Mouse (Mus musculus): ENCODE results near the gene Nms. TPM values are rescaled to one million over a fixed set of nuclear protein-coding genes. Genes with fewer than 3 reads are reported as not detected.

Gene Nms
- total RNA-seq, 1 experiment = not detected

- no peak for DNase-seq (ENCODE audit: low read depth, low spot score)
- in situ Hi-C loops (cut with MboI; ENCODE audit: low sequenced_read_pairs in 2 of 2, unreplicated experiment in 2 of 2) = no loop called here
- no peak overlapping the region for H3K27ac ChIP-seq (ENCODE audit: insufficient read depth, low read depth, low read length, poor library complexity, severe bottlenecking)
- H3K9ac ChIP-seq (ENCODE audit: insufficient read depth, low read depth, low read length, poor library complexity, severe bottlenecking) = no peak overlapping the region
- no peak overlapping the region for H3K4me3 ChIP-seq (ENCODE audit: insufficient read depth in 1 of 2, low read depth in 1 of 2, low read length in 2 of 2, poor library complexity in 1 of 2, severe bottlenecking in 1 of 2)
- H3K36me3 ChIP-seq (ENCODE audit: control insufficient read depth, insufficient read depth, low read length, poor library complexity, severe bottlenecking) = no peaks in the 10 kb centered on the region
- H3K9me3 ChIP-seq (ENCODE audit: control insufficient read depth, insufficient read depth, low read depth, low read length) = no peaks in the 10 kb centered on the region
- no peak for TF ChIP-seq MAFK (IDR thresholded peaks at IDR 0.05; ENCODE audit: insufficient read depth, low read depth, low read length)
- TF ChIP-seq ZC3H11A (IDR thresholded peaks at IDR 0.05; ENCODE audit: borderline replicate concordance, low read depth, low read length) = no peak
- no peak for TF ChIP-seq ZNF384 (IDR thresholded peaks at IDR 0.05; ENCODE audit: low read depth, low read length)
- no peak for TF ChIP-seq CHD2 (IDR thresholded peaks at IDR 0.05; ENCODE audit: low read depth, low read length)
- no peak for TF ChIP-seq HCFC1 (IDR thresholded peaks at IDR 0.05; ENCODE audit: borderline replicate concordance, insufficient read depth, low read length)
- H3K4me1 ChIP-seq (ENCODE audit: control insufficient read depth in 2 of 2, insufficient read depth in 2 of 2, low read length in 2 of 2, poor library complexity in 1 of 2) = peaks cover 0 to 11% of the 10 kb centered on the region in 2 experiments; a peak in 1 of 4 replicates
Measured at GRCm38 (mm10) chr1:38902571-38902970, 36.4 kb upstream of the Nms start.

GRCm38 (mm10) chr1:38903985-38904384 lies 35.0 kb upstream of the Nms start:
- Histone ChIP-seq H3K4me1 (ENCODE audit: control insufficient read depth in 2 of 2, insufficient read depth in 2 of 2, low read length in 2 of 2, poor library complexity in 1 of 2) (peaks cover 0 to 11% of the 10 kb centered on the region in 2 experiments; a peak in 1 of 4 replicates), H3K9me3 (ENCODE audit: control insufficient read depth, insufficient read depth, low read depth, low read length) (no peaks in the 10 kb centered on the region), H3K36me3 (ENCODE audit: control insufficient read depth, insufficient read depth, low read length, poor library complexity, severe bottlenecking) (no peaks in the 10 kb centered on the region), H3K27ac (ENCODE audit: insufficient read depth, low read depth, low read length, poor library complexity, severe bottlenecking) (no peak overlapping the region), H3K4me3 (ENCODE audit: insufficient read depth in 1 of 2, low read depth in 1 of 2, low read length in 2 of 2, poor library complexity in 1 of 2, severe bottlenecking in 1 of 2) (no peak overlapping the region), H3K9ac (ENCODE audit: insufficient read depth, low read depth, low read length, poor library complexity, severe bottlenecking) (no peak overlapping the region)
- no peak for DNase-seq (ENCODE audit: low read depth, low spot score)
- in situ Hi-C loops (cut with MboI; ENCODE audit: low sequenced_read_pairs in 2 of 2, unreplicated experiment in 2 of 2) = no loop called here
- TF ChIP-seq MAFK (IDR thresholded peaks at IDR 0.05; ENCODE audit: insufficient read depth, low read depth, low read length) (no peak), ZC3H11A (IDR thresholded peaks at IDR 0.05; ENCODE audit: borderline replicate concordance, low read depth, low read length) (no peak), HCFC1 (IDR thresholded peaks at IDR 0.05; ENCODE audit: borderline replicate concordance, insufficient read depth, low read length) (no peak), ZNF384 (IDR thresholded peaks at IDR 0.05; ENCODE audit: low read depth, low read length) (no peak), CHD2 (IDR thresholded peaks at IDR 0.05; ENCODE audit: low read depth, low read length) (no peak)

- no peak for DNase-seq (ENCODE audit: low read depth, low spot score)
- in situ Hi-C loops (cut with MboI; ENCODE audit: low sequenced_read_pairs in 2 of 2, unreplicated experiment in 2 of 2) = no loop called here
- TF ChIP-seq HCFC1 (IDR thresholded peaks at IDR 0.05; ENCODE audit: borderline replicate concordance, insufficient read depth, low read length) (no peak), ZNF384 (IDR thresholded peaks at IDR 0.05; ENCODE audit: low read depth, low read length) (no peak), ZC3H11A (IDR thresholded peaks at IDR 0.05; ENCODE audit: borderline replicate concordance, low read depth, low read length) (no peak), CHD2 (IDR thresholded peaks at IDR 0.05; ENCODE audit: low read depth, low read length) (no peak), MAFK (IDR thresholded peaks at IDR 0.05; ENCODE audit: insufficient read depth, low read depth, low read length) (no peak)
Measured at GRCm38 (mm10) chr1:38928996-38929395, 10.0 kb upstream of the Nms start.

GRCm38 (mm10) chr1:38929468-38929867 lies 9.5 kb upstream of the Nms start:
- no peak overlapping the region for H3K9ac ChIP-seq (ENCODE audit: insufficient read depth, low read depth, low read length, poor library complexity, severe bottlenecking)
- no peaks in the 10 kb centered on the region for H3K36me3 ChIP-seq (ENCODE audit: control insufficient read depth, insufficient read depth, low read length, poor library complexity, severe bottlenecking)
- H3K27ac ChIP-seq (ENCODE audit: insufficient read depth, low read depth, low read length, poor library complexity, severe bottlenecking) = no peak overlapping the region
- H3K9me3 ChIP-seq (ENCODE audit: control insufficient read depth, insufficient read depth, low read depth, low read length) = no peaks in the 10 kb centered on the region
- no peak for DNase-seq (ENCODE audit: low read depth, low spot score)
- H3K4me3 ChIP-seq (ENCODE audit: insufficient read depth in 1 of 2, low read depth in 1 of 2, low read length in 2 of 2, poor library complexity in 1 of 2, severe bottlenecking in 1 of 2) = no peak overlapping the region
- H3K4me1 ChIP-seq (ENCODE audit: control insufficient read depth in 2 of 2, insufficient read depth in 2 of 2, low read length in 2 of 2, poor library complexity in 1 of 2) = no peaks in the 10 kb centered on the region
- in situ Hi-C loops (cut with MboI; ENCODE audit: low sequenced_read_pairs in 2 of 2, unreplicated experiment in 2 of 2) = no loop called here
- TF ChIP-seq ZC3H11A (IDR thresholded peaks at IDR 0.05; ENCODE audit: borderline replicate concordance, low read depth, low read length) = no peak
- no peak for TF ChIP-seq MAFK (IDR thresholded peaks at IDR 0.05; ENCODE audit: insufficient read depth, low read depth, low read length)
- TF ChIP-seq CHD2 (IDR thresholded peaks at IDR 0.05; ENCODE audit: low read depth, low read length) = no peak
- TF ChIP-seq HCFC1 (IDR thresholded peaks at IDR 0.05; ENCODE audit: borderline replicate concordance, insufficient read depth, low read length) = no peak
- no peak for TF ChIP-seq ZNF384 (IDR thresholded peaks at IDR 0.05; ENCODE audit: low read depth, low read length)

More at GRCm38 (mm10) chr1:38928996-38929395, 10.0 kb upstream of the Nms start:
- Histone ChIP-seq H3K4me3 (ENCODE audit: insufficient read depth in 1 of 2, low read depth in 1 of 2, low read length in 2 of 2, poor library complexity in 1 of 2, severe bottlenecking in 1 of 2) (no peak overlapping the region), H3K27ac (ENCODE audit: insufficient read depth, low read depth, low read length, poor library complexity, severe bottlenecking) (no peak overlapping the region), H3K9me3 (ENCODE audit: control insufficient read depth, insufficient read depth, low read depth, low read length) (no peaks in the 10 kb centered on the region), H3K36me3 (ENCODE audit: control insufficient read depth, insufficient read depth, low read length, poor library complexity, severe bottlenecking) (no peaks in the 10 kb centered on the region), H3K4me1 (ENCODE audit: control insufficient read depth in 2 of 2, insufficient read depth in 2 of 2, low read length in 2 of 2, poor library complexity in 1 of 2) (no peaks in the 10 kb centered on the region), H3K9ac (ENCODE audit: insufficient read depth, low read depth, low read length, poor library complexity, severe bottlenecking) (no peak overlapping the region)

- DNase-seq (ENCODE audit: low read depth, low spot score) = no peak
- no peak overlapping the region for H3K9ac ChIP-seq (ENCODE audit: insufficient read depth, low read depth, low read length, poor library complexity, severe bottlenecking)
- H3K4me1 ChIP-seq (ENCODE audit: control insufficient read depth in 2 of 2, insufficient read depth in 2 of 2, low read length in 2 of 2, poor library complexity in 1 of 2) = no peaks in the 10 kb centered on the region
- no peaks in the 10 kb centered on the region for H3K9me3 ChIP-seq (ENCODE audit: control insufficient read depth, insufficient read depth, low read depth, low read length)
- no peak for TF ChIP-seq HCFC1 (IDR thresholded peaks at IDR 0.05; ENCODE audit: borderline replicate concordance, insufficient read depth, low read length)
- no peak for TF ChIP-seq MAFK (IDR thresholded peaks at IDR 0.05; ENCODE audit: insufficient read depth, low read depth, low read length)
- TF ChIP-seq ZC3H11A (IDR thresholded peaks at IDR 0.05; ENCODE audit: borderline replicate concordance, low read depth, low read length) = no peak
- TF ChIP-seq ZNF384 (IDR thresholded peaks at IDR 0.05; ENCODE audit: low read depth, low read length) = no peak
- TF ChIP-seq CHD2 (IDR thresholded peaks at IDR 0.05; ENCODE audit: low read depth, low read length) = no peak
- H3K27ac ChIP-seq (ENCODE audit: insufficient read depth, low read depth, low read length, poor library complexity, severe bottlenecking) = no peak overlapping the region
- no peaks in the 10 kb centered on the region for H3K36me3 ChIP-seq (ENCODE audit: control insufficient read depth, insufficient read depth, low read length, poor library complexity, severe bottlenecking)
- in situ Hi-C loops (cut with MboI; ENCODE audit: low sequenced_read_pairs in 2 of 2, unreplicated experiment in 2 of 2) = loop anchor here in 1 of 2 experiments (10.0 kb wide), 1 partner anchor 66 kb away; no protein-coding TSS in a partner anchor
- no peak overlapping the region for H3K4me3 ChIP-seq (ENCODE audit: insufficient read depth in 1 of 2, low read depth in 1 of 2, low read length in 2 of 2, poor library complexity in 1 of 2, severe bottlenecking in 1 of 2)
Measured at GRCm38 (mm10) chr1:38930767-38931166, 8.2 kb upstream of the Nms start.

Data from ES-E14 (cell line).